8 mouse cellular contexts compared by ENCODE assay signal in genomic region chr5:31295606-31296141, GRCm38 (mm10). TPM values are rescaled to one million over a fixed set of nuclear protein-coding genes. Genes with fewer than 3 reads are reported as not detected.
DNase-seq lines count a peak whose midpoint lies in the region; ATAC-seq and TF ChIP-seq lines count a peak whose summit lies in the region.

TSS of gene Fndc4 (minus strand) at chr5:31296080.

- no peaks in the 10 kb centered on the region for H3K9me3 ChIP-seq in forebrain, postnatal 0 days (ENCODE audit: low read length)
- no peaks in the 10 kb centered on the region for H3K9me3 ChIP-seq in intestine, embryonic 15.5 days
- no peaks in the 10 kb centered on the region for H3K9me3 ChIP-seq in limb, embryonic 14.5 days (ENCODE audit: control insufficient read depth, low read length)
- H3K9me3 ChIP-seq in neural tube, embryonic 11.5 days (ENCODE audit: control insufficient read depth, low read length), result no peaks in the 10 kb centered on the region

- H3K27ac ChIP-seq in forebrain, postnatal 0 days (ENCODE audit: low read depth, low read length), result peak within 1 kb of the TSS; percentile 82
- H3K27ac ChIP-seq in intestine, embryonic 15.5 days, result peak within 1 kb of the TSS; percentile 33; the same call in 1 of the 2 replicates
- H3K27ac ChIP-seq in limb, embryonic 14.5 days (replicated peaks; ENCODE audit: low read depth, low read length), result peak within 1 kb of the TSS; percentile 67
- peak within 1 kb of the TSS; percentile 42; the same call in 1 of the 2 replicates for H3K27ac ChIP-seq in neural tube, embryonic 11.5 days (ENCODE audit: low read depth, low read length)

- ATAC-seq in forebrain, postnatal 0 days, result peak; percentile 81
- peak; percentile 63 for ATAC-seq in intestine, embryonic 15.5 days
- ATAC-seq in limb, embryonic 14.5 days (ENCODE audit: low FRiP score, low read depth), result peak; percentile 79
- ATAC-seq in neural tube, embryonic 11.5 days (ENCODE audit: insufficient read depth, low FRiP score, low TSS enrichment), result peak; percentile 76; the same call in 1 of the 2 replicates

- no peak for TF ChIP-seq CTCF in forebrain, postnatal 0 days (IDR thresholded peaks at IDR 0.05; ENCODE audit: low read depth)

- H3K9ac ChIP-seq in forebrain, postnatal 0 days, result peak within 1 kb of the TSS; percentile 93
- peak within 1 kb of the TSS; percentile 87 for H3K9ac ChIP-seq in intestine, embryonic 15.5 days
- H3K9ac ChIP-seq in limb, embryonic 14.5 days (ENCODE audit: low read depth, low read length, severe bottlenecking), result peak within 1 kb of the TSS; percentile 92
- peak within 1 kb of the TSS; percentile 92 for H3K9ac ChIP-seq in neural tube, embryonic 11.5 days (ENCODE audit: low read length)

- DNase-seq in kidney, adult 18-20 months, result peak; percentile 34
- no peak for DNase-seq in kidney, adult 9 months
- DNase-seq in cerebellum, adult 11-12 months, result peak; percentile 73
- peak; percentile 86 for DNase-seq in forebrain, postnatal 0 days
- DNase-seq in limb, embryonic 14.5 days (ENCODE audit: low spot score), result peak; percentile 51
- peak; percentile 80 for DNase-seq in neural tube, embryonic 11.5 days (ENCODE audit: low spot score)
- DNase-seq in spleen, postnatal 10 days (ENCODE audit: low spot score in 2 of 2), result no peak

- under 1% methylated on average over 41 of the region's 46 CpGs for WGBS in forebrain, postnatal 0 days
- under 1% methylated on average over 39 of the region's 46 CpGs for WGBS in intestine, embryonic 15.5 days
- 0% methylated on average over 18 of the region's 46 CpGs for WGBS in limb, embryonic 14.5 days
- WGBS in neural tube, embryonic 11.5 days, result 1% methylated on average over 44 of the region's 46 CpGs

- 0 out of 2 replicates have a peak, but pooled peaks cover 8% of the 10 kb centered on the region for H3K4me1 ChIP-seq in forebrain, postnatal 0 days (ENCODE audit: insufficient read depth)
- H3K4me1 ChIP-seq in intestine, embryonic 15.5 days (replicated peaks), result peaks cover 13% of the 10 kb centered on the region; the same call in 1 of the 2 replicates
- H3K4me1 ChIP-seq in limb, embryonic 14.5 days (ENCODE audit: control insufficient read depth, insufficient read depth, low read length), result peaks cover 9% of the 10 kb centered on the region
- peaks cover 10% of the 10 kb centered on the region for H3K4me1 ChIP-seq in neural tube, embryonic 11.5 days (ENCODE audit: control insufficient read depth, insufficient read depth, low read length)

- H3K36me3 ChIP-seq in forebrain, postnatal 0 days (ENCODE audit: insufficient read depth), result peaks cover 13% of the 10 kb centered on the region
- 0 out of 2 replicates have a peak, but pooled peaks cover 9% of the 10 kb centered on the region for H3K36me3 ChIP-seq in intestine, embryonic 15.5 days
- H3K36me3 ChIP-seq in limb, embryonic 14.5 days (ENCODE audit: control insufficient read depth, insufficient read depth, low read length), result peaks cover 19% of the 10 kb centered on the region
- peaks cover 6% of the 10 kb centered on the region for H3K36me3 ChIP-seq in neural tube, embryonic 11.5 days (ENCODE audit: control insufficient read depth, insufficient read depth, low read length)

- no peaks in the 10 kb centered on the region for H3K27me3 ChIP-seq in forebrain, postnatal 0 days (ENCODE audit: insufficient read depth, low read length)
- H3K27me3 ChIP-seq in intestine, embryonic 15.5 days (replicated peaks), result no peaks in the 10 kb centered on the region
- H3K27me3 ChIP-seq in limb, embryonic 14.5 days (ENCODE audit: control insufficient read depth, insufficient read depth, low read length), result no peaks in the 10 kb centered on the region
- no peaks in the 10 kb centered on the region for H3K27me3 ChIP-seq in neural tube, embryonic 11.5 days (ENCODE audit: control insufficient read depth, insufficient read depth, low read length)

- 0 out of 2 replicates have a peak, but pooled peaks have one; percentile 29 for TF ChIP-seq POLR2A in limb, embryonic 14.5 days (IDR thresholded peaks at IDR 0.05; ENCODE audit: borderline replicate concordance, extremely low read depth, insufficient read depth, insufficient read length)

- H3K4me3 ChIP-seq in forebrain, postnatal 0 days (ENCODE audit: low read depth, low read length), result peak within 1 kb of the TSS; percentile 88
- peak within 1 kb of the TSS; percentile 79 for H3K4me3 ChIP-seq in intestine, embryonic 15.5 days (replicated peaks)
- peak within 1 kb of the TSS; percentile 93 for H3K4me3 ChIP-seq in limb, embryonic 14.5 days (replicated peaks; ENCODE audit: low read length)
- H3K4me3 ChIP-seq in neural tube, embryonic 11.5 days (ENCODE audit: low read depth, low read length), result peak within 1 kb of the TSS; percentile 85

- peak within 1 kb of the TSS; percentile 94 for H3K4me2 ChIP-seq in forebrain, postnatal 0 days (ENCODE audit: low read depth)
- peak within 1 kb of the TSS; percentile 91 for H3K4me2 ChIP-seq in intestine, embryonic 15.5 days (replicated peaks)
- peak within 1 kb of the TSS; percentile 87 for H3K4me2 ChIP-seq in limb, embryonic 14.5 days (replicated peaks; ENCODE audit: low read depth, low read length, severe bottlenecking)
- H3K4me2 ChIP-seq in neural tube, embryonic 11.5 days (ENCODE audit: low read depth), result peak within 1 kb of the TSS; percentile 97

RNA-seq across cellular contexts. Expression of gene Fndc4, which starts in this region (rescaled TPM):
- 156 and 201 TPM in 2 replicates for total RNA-seq in forebrain, postnatal 0 days (2014; rRNA removed)
- polyA plus RNA-seq in forebrain, postnatal 0 days (2015; fragmentation: Nextera tagmentation; extraction: Ambion mirVana), result 108 and 111 TPM in 2 replicates
- polyA plus RNA-seq in intestine, embryonic 15.5 days (2015; fragmentation: Nextera tagmentation; extraction: Ambion mirVana), result 27.9 and 29.6 TPM in 2 replicates
- polyA plus RNA-seq in limb, embryonic 14.5 days (2012; rRNA removed), result 174 and 211 TPM in 2 replicates
- 93.9 and 101 TPM in 2 replicates for polyA plus RNA-seq in limb, embryonic 14.5 days (2014; fragmentation: Nextera tagmentation; extraction: Ambion mirVana)
- polyA plus RNA-seq in neural tube, embryonic 11.5 days (2014; fragmentation: Nextera tagmentation; extraction: Ambion mirVana), result 69.3 and 71.1 TPM in 2 replicates

Comparison
In these comparisons a context has a peak if more than half of its experiments do, and no peak if none do; other contexts are left out.
1. DNase-seq: peak in kidney, adult 18-20 months (single experiment), cerebellum, adult 11-12 months (single experiment), forebrain, postnatal 0 days (single experiment), limb, embryonic 14.5 days (single experiment) and neural tube, embryonic 11.5 days (single experiment); none in kidney, adult 9 months (single experiment) and spleen, postnatal 10 days (0 of 2).
2. Peak in every context shown above with its lines, with median percentiles within 50 percentile points of each other: ATAC-seq, H3K27ac ChIP-seq, H3K4me2 ChIP-seq, H3K4me3 ChIP-seq and H3K9ac ChIP-seq.